Mouse (Mus musculus): Measurements from ENCODE around the gene Mip. TPM values are rescaled to one million over a fixed set of nuclear protein-coding genes. Genes with fewer than 3 reads are reported as not detected.
A peak's percentile ranks its signal among the peaks of the same experiment; 100 is the strongest.
"Not testable (repeated sequence)": the region's sequence is repeated elsewhere in the genome, so short reads cannot be mapped to it uniquely, and the experiment has no call there.

Gene Mip
- polyA plus RNA-seq, 1 experiment from 2014 or later = 0.21 TPM

DNA sequence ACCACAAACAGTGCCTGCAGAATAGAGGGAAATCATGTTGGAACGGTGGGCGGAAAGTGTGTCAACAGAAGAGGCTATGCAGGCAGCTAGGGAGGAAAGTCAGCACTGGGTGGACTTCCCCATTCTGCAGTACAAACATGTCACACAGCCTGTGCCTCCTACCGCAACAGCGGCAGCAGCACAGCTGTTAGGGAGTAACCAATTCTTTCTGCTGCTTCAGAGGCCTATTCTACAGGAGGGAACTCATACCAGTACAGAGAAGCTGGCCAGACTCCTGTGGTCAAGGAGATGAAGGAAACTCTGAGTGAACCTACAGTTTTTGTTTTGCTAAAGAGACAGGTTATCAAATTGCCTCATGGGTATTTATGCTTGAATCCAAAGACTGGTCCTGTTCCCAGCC, 33.3 kb downstream of the Mip start:
- no peak overlapping the region for H3K4me3 ChIP-seq
- H3K27me3 ChIP-seq = no peaks in the 10 kb centered on the region
- no peaks in the 10 kb centered on the region for H3K9me3 ChIP-seq (replicated peaks)
- H3K27ac ChIP-seq = no peak overlapping the region
- H3K4me1 ChIP-seq = no peaks in the 10 kb centered on the region
- no peaks in the 10 kb centered on the region for H3K36me3 ChIP-seq (ENCODE audit: poor library complexity, severe bottlenecking)
- WGBS = 86% methylated on average over 4 of the region's 4 CpGs
- no peak overlapping the region for H3K4me2 ChIP-seq
- no peak overlapping the region for H3K9ac ChIP-seq
- no peak for ATAC-seq

DNA sequence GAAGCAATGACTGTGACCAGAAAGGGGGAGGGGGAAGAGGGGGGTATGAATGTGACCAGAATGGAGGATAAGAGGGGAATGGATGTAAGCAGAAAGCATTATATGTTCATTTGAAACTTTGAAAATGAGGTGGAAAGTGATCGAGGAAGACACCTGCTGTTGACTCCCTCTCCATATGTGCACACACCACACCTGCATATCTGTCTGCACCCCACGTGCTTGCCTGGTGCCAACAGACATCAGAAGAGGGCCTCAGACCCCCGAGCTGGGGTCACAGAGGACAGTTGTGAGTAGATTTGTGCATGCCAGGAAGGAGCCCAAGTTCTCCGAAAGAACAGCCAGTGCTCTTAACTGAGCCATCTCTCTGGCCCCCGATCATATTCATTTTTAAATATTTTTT, 34.3 kb downstream of the Mip start:
- no peak overlapping the region for H3K4me2 ChIP-seq
- no peaks in the 10 kb centered on the region for H3K27me3 ChIP-seq
- no peaks in the 10 kb centered on the region for H3K36me3 ChIP-seq (ENCODE audit: poor library complexity, severe bottlenecking)
- H3K9me3 ChIP-seq (replicated peaks) = no peaks in the 10 kb centered on the region
- ATAC-seq = no peak
- no peak overlapping the region for H3K4me3 ChIP-seq
- H3K4me1 ChIP-seq = no peaks in the 10 kb centered on the region
- H3K27ac ChIP-seq = no peak overlapping the region
- WGBS = 89% methylated on average over 5 of the region's 5 CpGs
- no peak overlapping the region for H3K9ac ChIP-seq

DNA sequence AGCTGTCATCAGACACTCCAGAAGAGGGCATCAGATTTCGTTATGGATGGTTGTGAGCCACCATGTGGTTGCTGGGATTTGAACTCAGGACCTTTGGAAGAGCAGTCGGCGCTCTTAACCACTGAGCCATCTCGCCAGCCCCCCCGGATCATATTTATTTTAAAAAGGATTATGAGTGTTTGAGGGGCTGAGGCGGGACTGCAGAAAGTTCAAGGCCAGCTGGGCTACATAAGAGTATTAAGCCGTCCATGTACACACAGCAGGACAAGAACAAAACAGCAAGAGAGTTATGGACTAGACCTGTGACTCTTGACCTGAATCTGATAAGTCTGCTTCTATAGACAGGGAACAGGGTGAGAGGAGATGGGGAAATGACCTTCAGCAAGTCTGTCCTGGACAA, 34.7 kb downstream of the Mip start:
- not testable (repeated sequence) for ATAC-seq; H3K27ac ChIP-seq; H3K9me3 ChIP-seq (replicated peaks); H3K36me3 ChIP-seq (ENCODE audit: poor library complexity, severe bottlenecking); H3K4me3 ChIP-seq; H3K4me2 ChIP-seq; H3K9ac ChIP-seq; H3K4me1 ChIP-seq; H3K27me3 ChIP-seq
- WGBS = 89% methylated on average over 7 of the region's 7 CpGs

DNA sequence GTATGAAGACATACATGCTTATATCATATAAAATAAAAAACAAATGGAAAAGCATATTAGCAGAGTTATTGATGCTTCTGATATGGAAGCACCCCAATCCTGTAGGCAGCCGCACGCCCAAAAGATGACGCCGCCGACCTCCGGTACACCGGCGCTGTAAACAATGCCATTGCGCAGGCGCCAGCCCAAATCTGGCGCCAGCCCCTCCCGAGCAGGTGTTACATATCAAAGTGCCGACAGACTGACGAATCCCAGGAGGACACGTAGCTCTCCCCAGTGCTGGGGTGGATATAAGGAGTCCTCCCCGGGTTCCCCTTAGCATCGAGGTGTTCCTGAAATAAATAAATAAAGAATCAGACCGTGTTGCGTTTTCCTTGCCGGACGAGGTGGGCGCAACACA, 36.7 kb downstream of the Mip start:
- Histone ChIP-seq H3K27me3 (no peaks in the 10 kb centered on the region), H3K4me2 (no peak overlapping the region), H3K9me3 (replicated peaks) (no peaks in the 10 kb centered on the region), H3K27ac (no peak overlapping the region), H3K4me1 (no peaks in the 10 kb centered on the region), H3K9ac (no peak overlapping the region), H3K36me3 (ENCODE audit: poor library complexity, severe bottlenecking) (no peaks in the 10 kb centered on the region), H3K4me3 (no peak overlapping the region)
- ATAC-seq = no peak
- WGBS = 83% methylated on average over 22 of the region's 22 CpGs

DNA sequence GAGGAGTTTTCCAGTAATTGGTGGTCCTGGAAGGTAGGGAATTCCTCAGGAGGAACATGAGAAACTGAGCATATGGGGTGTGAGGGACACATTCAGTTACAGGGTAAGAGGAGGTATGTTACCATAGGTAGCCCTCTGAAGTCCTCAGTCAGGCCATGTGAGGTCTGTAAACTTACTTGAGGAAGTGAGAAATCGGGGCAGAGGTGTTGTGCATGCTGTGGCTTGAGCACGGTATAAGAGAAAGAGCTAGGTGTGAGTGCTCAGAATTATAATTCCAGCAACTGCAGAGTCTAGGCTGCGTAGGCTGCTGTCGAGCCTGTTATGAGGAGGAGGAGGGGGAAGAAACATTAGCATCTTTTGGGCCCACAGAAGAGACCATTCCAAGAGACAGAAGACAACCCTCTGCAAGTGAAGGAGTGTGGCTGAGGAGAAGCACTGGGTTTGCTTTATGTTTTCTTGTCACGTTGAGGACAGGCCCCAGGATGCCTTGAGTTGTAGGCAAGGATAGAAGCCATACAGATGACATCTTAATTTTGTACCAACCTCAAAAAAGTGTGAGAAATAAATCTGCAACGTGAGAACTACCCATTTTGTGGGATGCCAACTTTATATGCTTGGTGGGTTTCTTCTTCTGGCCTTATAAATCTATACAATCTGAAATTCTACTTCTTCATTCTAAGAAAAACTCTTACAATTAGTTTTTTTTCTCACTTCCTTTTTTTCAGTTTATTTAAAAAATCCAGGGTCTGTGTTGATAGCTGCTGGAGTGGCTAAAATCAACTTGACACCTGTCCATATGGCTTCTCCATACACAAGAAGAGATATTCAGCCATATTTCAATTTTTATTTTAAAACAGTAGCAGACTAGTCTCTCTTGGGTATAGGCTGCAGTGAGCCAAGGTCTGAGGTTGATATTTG, 38.0 kb downstream of the Mip start:
- Histone ChIP-seq H3K36me3 (ENCODE audit: poor library complexity, severe bottlenecking) (no peaks in the 10 kb centered on the region), H3K4me2 (no peak overlapping the region), H3K9ac (no peak overlapping the region), H3K27ac (no peak overlapping the region), H3K4me1 (no peaks in the 10 kb centered on the region), H3K9me3 (replicated peaks) (no peaks in the 10 kb centered on the region), H3K27me3 (no peaks in the 10 kb centered on the region), H3K4me3 (no peak overlapping the region)
- ATAC-seq = no peak
- 83% methylated on average over 6 of the region's 6 CpGs for WGBS

DNA sequence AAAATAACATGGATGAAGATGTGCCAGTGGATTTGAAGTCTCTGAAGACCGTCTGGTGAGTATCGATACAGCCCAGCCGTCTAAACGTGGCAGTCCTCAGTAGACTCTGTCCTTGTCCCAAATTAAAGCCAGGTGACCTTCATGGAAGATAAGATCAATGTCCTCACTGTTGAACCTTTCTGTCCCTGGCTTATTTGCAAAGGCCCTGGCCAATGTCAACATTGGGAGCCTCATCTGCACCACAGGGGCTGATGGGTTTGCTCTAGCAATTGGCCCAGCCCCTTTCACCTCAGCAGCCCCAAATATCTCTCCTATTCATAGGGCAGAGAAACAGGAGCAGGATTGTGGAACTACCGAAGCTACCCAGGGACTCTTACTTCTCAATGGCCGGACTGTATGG, 42.7 kb downstream of the Mip start, which contains the start of gene Apof:
TSS of gene Apof (plus strand) at position 301 of the 400 bp plus-strand sequence.
- peaks cover 4% of the 10 kb centered on the region for H3K4me1 ChIP-seq
- no peaks in the 10 kb centered on the region for H3K36me3 ChIP-seq (ENCODE audit: poor library complexity, severe bottlenecking)
- no peaks in the 10 kb centered on the region for H3K9me3 ChIP-seq (replicated peaks)
- ATAC-seq = no peak
- H3K9ac ChIP-seq = no peak within 1 kb of the TSS
- H3K4me3 ChIP-seq = no peak within 1 kb of the TSS
- 89% methylated on average over 6 of the region's 6 CpGs for WGBS
- no peak within 1 kb of the TSS for H3K27ac ChIP-seq
- no peak within 1 kb of the TSS for H3K4me2 ChIP-seq
- peaks cover 7% of the 10 kb centered on the region; the same call in 1 of the 2 replicates for H3K27me3 ChIP-seq

DNA sequence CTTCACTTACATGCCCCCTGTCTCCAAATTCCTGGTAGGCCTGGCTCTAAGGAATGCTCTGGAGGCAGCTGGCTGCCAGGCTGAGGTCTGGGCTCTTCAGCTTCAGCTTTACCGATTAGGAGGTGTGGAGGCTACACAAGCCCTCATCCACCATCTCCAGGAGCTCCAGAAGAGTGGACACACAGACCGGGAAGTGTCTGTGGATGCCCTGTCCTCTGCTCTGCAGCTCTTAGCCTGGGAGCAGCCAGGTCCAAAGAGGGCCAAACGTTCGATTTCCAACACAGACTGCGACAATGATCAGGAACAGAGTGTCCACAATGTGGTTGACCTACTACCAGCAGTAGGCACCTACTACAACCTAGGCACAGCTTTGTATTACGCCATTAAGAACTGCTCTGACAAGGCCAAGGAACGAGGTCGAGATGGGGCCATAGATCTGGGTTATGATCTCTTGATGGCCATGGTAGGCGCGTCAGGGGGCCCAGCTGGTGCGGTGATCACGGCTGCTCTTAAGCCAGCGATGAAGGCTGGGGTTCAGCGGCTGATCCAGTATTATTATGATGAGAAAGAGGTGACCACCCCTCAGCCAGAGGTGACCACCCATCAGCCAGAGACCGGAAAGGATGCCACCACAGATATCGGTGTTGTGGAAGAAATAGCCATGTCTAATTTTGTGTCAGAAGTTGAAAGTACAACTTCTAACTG, 43.7 kb downstream of the Mip start:
- Histone ChIP-seq H3K9me3 (replicated peaks) (no peaks in the 10 kb centered on the region), H3K4me3 (no peak overlapping the region), H3K27me3 (peaks cover 7% of the 10 kb centered on the region; the same call in 1 of the 2 replicates), H3K9ac (no peak overlapping the region), H3K36me3 (ENCODE audit: poor library complexity, severe bottlenecking) (no peaks in the 10 kb centered on the region), H3K27ac (no peak overlapping the region), H3K4me2 (peak overlapping the region; percentile 75), H3K4me1 (peaks cover 4% of the 10 kb centered on the region)
- ATAC-seq = no peak
- 92% methylated on average over 16 of the region's 16 CpGs for WGBS

DNA sequence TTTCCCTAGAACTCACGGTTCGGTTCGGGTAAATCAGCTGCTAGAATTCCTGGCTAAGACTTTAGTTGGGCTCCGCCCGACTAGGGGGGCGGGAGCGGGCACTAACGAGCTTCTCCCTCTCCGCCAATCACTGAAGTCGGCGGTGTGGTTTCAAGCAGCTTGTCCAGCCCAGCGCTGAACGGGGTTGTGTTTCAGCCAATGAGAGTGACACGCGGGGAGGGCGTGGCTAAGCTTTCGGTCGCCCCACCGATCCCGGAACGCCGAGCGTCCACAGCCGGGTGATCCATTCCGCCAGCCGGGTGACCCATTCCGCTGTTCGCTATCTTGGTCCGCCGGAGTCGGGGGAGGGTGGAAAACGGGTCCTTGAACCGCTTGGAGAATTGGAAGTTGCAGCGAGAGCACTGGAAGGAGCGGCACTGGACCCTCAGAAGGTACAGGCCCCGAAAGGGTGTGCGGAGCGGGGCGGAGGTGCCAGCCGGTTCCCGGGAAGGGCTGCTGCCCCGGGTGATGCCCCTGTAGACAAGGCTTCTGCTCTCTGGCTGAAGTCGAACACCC, 44.7 kb downstream of the Mip start, which contains the start of gene Stat2:
TSS of gene Stat2 (plus strand) at position 273 of the 555 bp plus-strand sequence.
- Histone ChIP-seq H3K9ac (peak within 1 kb of the TSS; percentile 77), H3K27ac (peak within 1 kb of the TSS; percentile 75), H3K36me3 (ENCODE audit: poor library complexity, severe bottlenecking) (no peaks in the 10 kb centered on the region), H3K4me3 (peak within 1 kb of the TSS; percentile 75), H3K4me2 (peak within 1 kb of the TSS; percentile 75), H3K27me3 (peaks cover 7% of the 10 kb centered on the region; the same call in 1 of the 2 replicates), H3K9me3 (replicated peaks) (no peaks in the 10 kb centered on the region), H3K4me1 (peaks cover 4% of the 10 kb centered on the region)
- peak; percentile 100 for ATAC-seq
- WGBS = under 1% methylated on average over 43 of the region's 43 CpGs

DNA sequence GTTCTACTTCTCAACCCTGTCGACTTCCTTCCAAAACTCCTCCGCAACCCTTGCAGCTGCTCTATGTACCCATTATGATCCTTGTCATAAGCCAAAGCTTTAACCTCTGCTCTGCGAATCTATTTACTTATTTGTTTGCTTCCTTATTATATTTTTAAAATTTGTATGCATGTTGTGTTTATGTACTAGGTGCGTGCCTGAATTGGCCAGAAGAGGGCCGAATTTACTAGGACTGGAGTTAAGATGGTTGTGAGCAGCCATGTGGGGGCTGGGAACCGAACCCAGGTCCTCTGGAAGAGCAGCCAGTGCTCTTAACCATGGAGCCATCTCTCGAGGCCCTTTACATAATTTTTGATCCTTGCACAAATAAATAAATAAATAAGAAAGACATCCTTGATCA, 45.2 kb downstream of the Mip start:
- peaks cover 4% of the 10 kb centered on the region for H3K4me1 ChIP-seq
- peak overlapping the region; percentile 75 for H3K27ac ChIP-seq
- H3K9ac ChIP-seq = peak overlapping the region; percentile 77
- peak overlapping the region; percentile 75 for H3K4me3 ChIP-seq
- peaks cover 7% of the 10 kb centered on the region; the same call in 1 of the 2 replicates for H3K27me3 ChIP-seq
- H3K4me2 ChIP-seq = peak overlapping the region; percentile 75
- no peaks in the 10 kb centered on the region for H3K36me3 ChIP-seq (ENCODE audit: poor library complexity, severe bottlenecking)
- WGBS = 49% methylated on average over 7 of the region's 7 CpGs
- H3K9me3 ChIP-seq (replicated peaks) = no peaks in the 10 kb centered on the region
- no peak for ATAC-seq

DNA sequence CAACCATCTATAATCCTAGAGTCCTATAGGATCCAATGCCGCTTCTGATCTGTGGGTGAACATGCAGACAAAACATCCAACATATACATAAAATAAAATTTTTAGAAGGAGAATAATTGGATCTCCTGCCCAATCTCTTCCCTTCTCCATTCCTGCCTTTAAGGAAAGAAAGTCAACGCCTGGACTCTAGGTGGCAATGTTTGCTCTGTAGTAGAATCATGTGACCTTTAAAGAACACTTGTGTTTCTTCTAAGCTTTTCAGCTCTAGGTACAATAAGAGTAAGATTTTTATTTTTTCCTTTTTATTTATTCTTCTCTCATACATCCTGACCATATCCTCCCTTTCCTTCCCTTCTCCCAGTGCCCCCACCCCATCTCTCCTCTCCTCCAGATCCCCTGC, 46.2 kb downstream of the Mip start:
- no peak for ATAC-seq
- Histone ChIP-seq H3K4me1 (peaks cover 4% of the 10 kb centered on the region), H3K27me3 (peaks cover 7% of the 10 kb centered on the region; the same call in 1 of the 2 replicates), H3K9ac (no peak overlapping the region), H3K27ac (no peak overlapping the region), H3K4me3 (no peak overlapping the region), H3K36me3 (ENCODE audit: poor library complexity, severe bottlenecking) (peaks cover 6% of the 10 kb centered on the region; the same call in 1 of the 2 replicates), H3K4me2 (no peak overlapping the region), H3K9me3 (replicated peaks) (no peaks in the 10 kb centered on the region)
- 66% methylated on average over 2 of the region's 2 CpGs for WGBS

DNA sequence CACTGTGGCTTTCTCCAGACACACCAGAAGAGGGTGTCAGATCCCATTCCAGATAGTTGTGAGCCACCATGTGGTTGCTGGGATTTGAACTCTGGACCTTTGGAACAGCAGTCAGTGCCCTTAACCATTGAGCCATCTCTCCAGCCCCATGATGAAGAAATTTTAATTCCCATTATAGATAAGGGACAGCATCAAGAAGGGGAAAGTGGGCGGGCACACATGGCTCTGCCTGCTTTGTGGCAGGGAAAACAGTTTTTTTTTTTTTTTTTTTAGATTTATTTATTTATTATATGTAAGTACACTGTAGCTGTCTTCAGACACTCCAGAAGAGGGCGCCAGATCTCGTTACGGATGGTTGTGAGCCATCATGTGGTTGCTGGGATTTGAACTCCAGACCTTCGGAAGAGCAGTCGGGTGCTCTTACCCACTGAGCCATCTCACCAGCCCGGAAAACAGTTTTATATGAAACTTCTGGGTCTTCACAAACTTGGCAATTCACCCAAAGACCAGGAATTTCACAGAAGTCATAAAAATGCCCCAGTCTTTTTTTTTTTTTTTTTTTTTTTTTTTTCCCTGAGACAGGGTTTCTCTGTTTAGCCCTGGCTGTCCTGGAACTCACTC, 47.3 kb downstream of the Mip start:
- ATAC-seq; H3K27ac ChIP-seq; H3K36me3 ChIP-seq (ENCODE audit: poor library complexity, severe bottlenecking); H3K4me3 ChIP-seq; H3K27me3 ChIP-seq; H3K9me3 ChIP-seq (replicated peaks); H3K9ac ChIP-seq; H3K4me1 ChIP-seq; H3K4me2 ChIP-seq: not testable (repeated sequence)
- 84% methylated on average over 5 of the region's 7 CpGs for WGBS

DNA sequence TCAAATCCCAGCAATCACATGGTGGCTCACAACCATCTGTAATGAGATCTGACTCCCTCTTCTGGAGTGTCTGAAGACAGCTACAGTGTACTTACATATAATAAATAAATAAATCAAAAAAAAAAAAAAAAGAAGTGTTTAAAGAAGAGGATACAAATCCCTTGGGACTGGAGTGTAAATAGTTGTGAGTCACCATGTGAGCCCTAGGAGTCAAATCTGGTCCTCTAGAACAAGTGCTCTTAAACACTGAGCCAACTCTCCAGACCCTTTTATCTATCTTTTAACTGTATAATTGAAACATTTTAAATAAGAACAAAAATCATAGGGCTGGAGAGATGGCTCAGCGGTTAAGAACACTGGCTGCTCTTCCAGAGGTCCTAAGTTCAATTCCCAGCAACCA, 49.7 kb downstream of the Mip start:
- H3K27ac ChIP-seq; H3K4me3 ChIP-seq; H3K4me1 ChIP-seq; H3K4me2 ChIP-seq; H3K27me3 ChIP-seq; H3K9ac ChIP-seq; H3K9me3 ChIP-seq (replicated peaks); ATAC-seq: not testable (repeated sequence)
- peaks cover 26% of the 10 kb centered on the region for H3K36me3 ChIP-seq (ENCODE audit: poor library complexity, severe bottlenecking)
- 100% methylated on average over 1 of the region's 1 CpGs for WGBS
